Comparison of ENCODE assay signal across 15 mouse cellular contexts in the genomic region with DNA sequence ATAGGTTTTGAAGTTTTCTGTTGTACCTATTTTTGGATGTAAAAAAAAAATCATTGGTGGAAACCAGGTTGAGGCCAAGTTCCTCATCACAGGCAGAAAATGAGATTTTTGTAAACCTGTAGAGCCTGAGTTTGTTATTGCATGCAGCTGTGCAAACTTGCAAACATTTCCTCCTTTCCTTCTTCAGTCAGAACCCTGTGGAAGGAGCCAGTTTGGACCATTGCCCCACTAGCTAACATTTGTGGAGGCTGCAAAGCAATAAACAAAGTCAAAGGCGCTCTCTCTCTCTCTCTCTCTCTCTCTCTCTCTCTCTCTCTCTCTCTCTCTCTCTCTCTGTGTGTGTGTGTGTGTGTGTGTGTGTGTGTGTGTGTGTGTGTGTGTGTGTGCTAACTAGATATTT. TPM values are rescaled to one million over a fixed set of nuclear protein-coding genes. Genes with fewer than 3 reads are reported as not detected.
A peak's percentile ranks its signal among the peaks of the same experiment; 100 is the strongest.
DNase-seq lines count a peak whose midpoint lies in the region; ATAC-seq and TF ChIP-seq lines count a peak whose summit lies in the region.
"Had no signal": no experiment of that assay in that cellular context is flagged by ENCODE, and none has a peak within 500 bp of the region (broad histone marks: within the 10 kb centered on the region; RNA-seq: fewer than 3 reads in every experiment).

No protein-coding gene starts in this region.

- no peak overlapping the region for H3K4me3 ChIP-seq in lung, postnatal 0 days (ENCODE audit: low read depth, low read length)
- no peak overlapping the region for H3K4me3 ChIP-seq in stomach, postnatal 0 days (ENCODE audit: low read depth, low read length)
- H3K4me3 ChIP-seq: forebrain, embryonic 10.5 days; heart, embryonic 15.5 days; intestine, embryonic 15.5 days; limb, embryonic 15.5 days; neural tube, embryonic 13.5 days had no signal

- no peak for TF ChIP-seq EP300 in lung, postnatal 0 days (IDR thresholded peaks at IDR 0.05)
- no peak for TF ChIP-seq EP300 in stomach, postnatal 0 days (optimal IDR thresholded peaks at IDR 0.05)

- no peak overlapping the region for H3K4me2 ChIP-seq in lung, postnatal 0 days (replicated peaks; ENCODE audit: low read depth, low read length)
- H3K4me2 ChIP-seq in stomach, postnatal 0 days (replicated peaks; ENCODE audit: low read depth) = no peak overlapping the region
- H3K4me2 ChIP-seq: heart, embryonic 15.5 days; intestine, embryonic 15.5 days; limb, embryonic 15.5 days; neural tube, embryonic 13.5 days had no signal

- intact Hi-C loops in gastrocnemius, postnatal 14 days (cut with DNase I; ENCODE audit: low total_unique reads) = no loop called here

- TF ChIP-seq CTCF in lung, postnatal 0 days (IDR thresholded peaks at IDR 0.05) = no peak
- TF ChIP-seq CTCF in stomach, postnatal 0 days (IDR thresholded peaks at IDR 0.05; ENCODE audit: low read depth) = no peak

- H3K36me3 ChIP-seq in lung, postnatal 0 days (ENCODE audit: insufficient read depth, low read length) = no peaks in the 10 kb centered on the region
- H3K36me3 ChIP-seq in stomach, postnatal 0 days (ENCODE audit: control insufficient read depth, insufficient read depth, low read length) = no peaks in the 10 kb centered on the region
- H3K36me3 ChIP-seq: forebrain, embryonic 10.5 days; heart, embryonic 15.5 days; intestine, embryonic 15.5 days; limb, embryonic 15.5 days; neural tube, embryonic 13.5 days had no signal

- H3K4me1 ChIP-seq in lung, postnatal 0 days (ENCODE audit: insufficient read depth, low read depth, low read length) = no peaks in the 10 kb centered on the region
- H3K4me1 ChIP-seq in stomach, postnatal 0 days (replicated peaks; ENCODE audit: control insufficient read depth, insufficient read depth) = no peaks in the 10 kb centered on the region
- H3K4me1 ChIP-seq: forebrain, embryonic 10.5 days; heart, embryonic 15.5 days; intestine, embryonic 15.5 days; limb, embryonic 15.5 days; neural tube, embryonic 13.5 days had no signal

- no peaks in the 10 kb centered on the region for H3K9me3 ChIP-seq in lung, postnatal 0 days (ENCODE audit: low read length)
- H3K9me3 ChIP-seq in stomach, postnatal 0 days (ENCODE audit: control insufficient read depth, low read length) = no peaks in the 10 kb centered on the region
- H3K9me3 ChIP-seq: forebrain, embryonic 10.5 days; heart, embryonic 15.5 days; intestine, embryonic 15.5 days; limb, embryonic 15.5 days; neural tube, embryonic 13.5 days had no signal

- H3K27ac ChIP-seq in lung, postnatal 0 days (ENCODE audit: low read length) = no peak overlapping the region
- no peak overlapping the region for H3K27ac ChIP-seq in stomach, postnatal 0 days (replicated peaks)
- H3K27ac ChIP-seq: forebrain, embryonic 10.5 days; heart, embryonic 15.5 days; intestine, embryonic 15.5 days; limb, embryonic 15.5 days; neural tube, embryonic 13.5 days had no signal

- DNase-seq in heart, adult 9 months (ENCODE audit: low spot score in 2 of 2) = peak; percentile 1 to 10
- DNase-seq in heart, postnatal 4 days = no peak
- peak; percentile 17 for DNase-seq in lung, postnatal 10 days
- DNase-seq in lung, postnatal 0 days (ENCODE audit: low spot score) = no peak
- peak; percentile 48 for DNase-seq in gastrocnemius, postnatal 14 days
- peak; percentile 14 for DNase-seq in stomach, postnatal 0 days (ENCODE audit: low spot score)
- no peak for DNase-seq in cerebellum, adult 11-12 months
- no peak for DNase-seq in right cerebral cortex, postnatal 10 days (ENCODE audit: low spot score in 2 of 2)
- DNase-seq: layer of hippocampus, postnatal 36 days had no signal

- no peak overlapping the region for H3K9ac ChIP-seq in lung, postnatal 0 days (replicated peaks; ENCODE audit: low read depth)
- H3K9ac ChIP-seq in stomach, postnatal 0 days (ENCODE audit: low read length) = no peak overlapping the region
- H3K9ac ChIP-seq: heart, embryonic 15.5 days; intestine, embryonic 15.5 days; limb, embryonic 15.5 days; neural tube, embryonic 13.5 days had no signal

- ATAC-seq in lung, postnatal 0 days = no peak
- ATAC-seq in stomach, postnatal 0 days (ENCODE audit: low FRiP score, low TSS enrichment) = no peak
- ATAC-seq: intestine, embryonic 15.5 days; midbrain, embryonic 16.5 days had no signal

- no peaks in the 10 kb centered on the region for H3K27me3 ChIP-seq in lung, postnatal 0 days (replicated peaks; ENCODE audit: insufficient read depth, low read length)
- H3K27me3 ChIP-seq in stomach, postnatal 0 days (ENCODE audit: control insufficient read depth, insufficient read depth, low read length) = no peaks in the 10 kb centered on the region
- H3K27me3 ChIP-seq: heart, embryonic 15.5 days; intestine, embryonic 15.5 days; limb, embryonic 15.5 days had no signal

- WGBS in lung, postnatal 0 days = 43% methylated on average over 1 of the region's 1 CpGs
- WGBS in stomach, postnatal 0 days = 33% methylated on average over 1 of the region's 1 CpGs

RNA-seq across cellular contexts. Expression of a gene that starts 13.2 kb away (rescaled TPM):
- not detected for total RNA-seq in heart, postnatal 4 days (2021)
- polyA plus RNA-seq in lung, postnatal 0 days (2015; fragmentation: Nextera tagmentation; extraction: Ambion mirVana) = 0.18 TPM in 1 of 2 replicates, not detected in the other
- not detected for total RNA-seq in gastrocnemius, postnatal 14 days (2021)
- polyA plus RNA-seq in stomach, postnatal 0 days (2015; fragmentation: Nextera tagmentation; extraction: Ambion mirVana) = 0.12 TPM in 1 of 2 replicates, not detected in the other
- total RNA-seq: layer of hippocampus, postnatal 36 days had no signal
- polyA plus RNA-seq: forebrain, embryonic 10.5 days; heart, embryonic 15.5 days; intestine, embryonic 15.5 days; limb, embryonic 15.5 days; midbrain, embryonic 16.5 days; neural tube, embryonic 13.5 days had no signal

Comparison
In these comparisons a context has a peak if more than half of its experiments do, and no peak if none do; other contexts are left out.
1. DNase-seq: peak in heart, adult 9 months (2 of 2), lung, postnatal 10 days (single experiment), gastrocnemius, postnatal 14 days (single experiment) and stomach, postnatal 0 days (single experiment); none in heart, postnatal 4 days (single experiment), lung, postnatal 0 days (single experiment), cerebellum, adult 11-12 months (single experiment) and right cerebral cortex, postnatal 10 days (0 of 2).